Mouse (Mus musculus) small intestine, adult 2 months (tissue): ENCODE measurements around the gene Tnr.

ENCODE experiments used
- CTCF ChIP-seq: fragments of 200-500 bp; IDR thresholded peaks from 2 replicates; pipeline ENCODE4 v1.5.1; 2012; ENCODE audit warnings: low read depth, mild to moderate bottlenecking, control low read depth, inconsistent platforms, low read length, moderate library complexity, mixed read lengths; ENCODE audit not compliant: insufficient replicate concordance, insufficient read length; ENCODE audit errors: extremely low read depth
- POLR2A ChIP-seq: fragments of 200-500 bp; IDR thresholded peaks from 2 replicates; pipeline ENCODE4 v1.6.1; 2012; ENCODE audit warnings: low read depth, mild to moderate bottlenecking, control low read depth, inconsistent platforms, low read length, moderate library complexity

GRCm38 (mm10) chr1:159741237-159742002 lies 217.9 kb downstream of the Tnr start:
- TF ChIP-seq POLR2A (no peak), CTCF (no peak)
